Mouse (Mus musculus): ENCODE results near the gene E2f2. TPM values are rescaled to one million over a fixed set of nuclear protein-coding genes. Genes with fewer than 3 reads are reported as not detected.

The E2f2 gene
- total and polyA plus RNA-seq, 2 experiments from 2014 or later = 0.46 to 2.0 TPM

GRCm38 (mm10) chr4:136240955-136241354 lies 68.8 kb downstream of the E2f2 start:
- Histone ChIP-seq H3K27ac (ENCODE audit: low read depth, low read length) (no peak overlapping the region), H3K4me2 (ENCODE audit: low read depth, low read length, poor library complexity, severe bottlenecking) (no peak overlapping the region), H3K9ac (replicated peaks; ENCODE audit: low read length, poor library complexity, severe bottlenecking) (no peak overlapping the region), H3K9me3 (ENCODE audit: low read length) (no peaks in the 10 kb centered on the region), H3K4me1 (ENCODE audit: insufficient read depth, low read length) (no peaks in the 10 kb centered on the region), H3K36me3 (ENCODE audit: insufficient read depth, low read length) (no peaks in the 10 kb centered on the region; the same call in 1 of the 2 replicates), H3K27me3 (ENCODE audit: insufficient read depth, low read length) (peaks cover 11% of the 10 kb centered on the region), H3K4me3 (ENCODE audit: low read depth, low read length) (no peak overlapping the region)
- ATAC-seq (ENCODE audit: low FRiP score) (no peak), DNase-seq (ENCODE audit: low spot score) (no peak)
- no peak for TF ChIP-seq CTCF (IDR thresholded peaks at IDR 0.05)
- 34% methylated on average over 8 of the region's 8 CpGs for WGBS

- Histone ChIP-seq H3K4me2 (ENCODE audit: low read depth, low read length, poor library complexity, severe bottlenecking) (no peak overlapping the region), H3K4me1 (ENCODE audit: insufficient read depth, low read length) (0 out of 2 replicates have a peak, but pooled peaks cover under 1% of the 10 kb centered on the region), H3K4me3 (ENCODE audit: low read depth, low read length) (no peak overlapping the region), H3K9ac (replicated peaks; ENCODE audit: low read length, poor library complexity, severe bottlenecking) (no peak overlapping the region), H3K9me3 (ENCODE audit: low read length) (no peaks in the 10 kb centered on the region), H3K27me3 (ENCODE audit: insufficient read depth, low read length) (peaks cover 19% of the 10 kb centered on the region), H3K27ac (ENCODE audit: low read depth, low read length) (no peak overlapping the region), H3K36me3 (ENCODE audit: insufficient read depth, low read length) (no peaks in the 10 kb centered on the region; the same call in 1 of the 2 replicates)
- 50% methylated on average over 8 of the region's 8 CpGs for WGBS
- no peak for ATAC-seq (ENCODE audit: low FRiP score)
- peak; percentile 65 for TF ChIP-seq CTCF (IDR thresholded peaks at IDR 0.05)
- DNase-seq (ENCODE audit: low spot score) = no peak
Measured at GRCm38 (mm10) chr4:136242065-136242703, 70.0 kb downstream of the E2f2 start.

- Histone ChIP-seq H3K27me3 (ENCODE audit: insufficient read depth, low read length) (peaks cover 24% of the 10 kb centered on the region), H3K4me2 (ENCODE audit: low read depth, low read length, poor library complexity, severe bottlenecking) (no peak overlapping the region), H3K36me3 (ENCODE audit: insufficient read depth, low read length) (no peaks in the 10 kb centered on the region; the same call in 1 of the 2 replicates), H3K9me3 (ENCODE audit: low read length) (no peaks in the 10 kb centered on the region), H3K9ac (replicated peaks; ENCODE audit: low read length, poor library complexity, severe bottlenecking) (no peak overlapping the region), H3K4me1 (ENCODE audit: insufficient read depth, low read length) (peaks cover 6% of the 10 kb centered on the region; the same call in 1 of the 2 replicates), H3K27ac (ENCODE audit: low read depth, low read length) (no peak overlapping the region), H3K4me3 (ENCODE audit: low read depth, low read length) (no peak overlapping the region)
- DNase-seq (ENCODE audit: low spot score) (no peak), ATAC-seq (ENCODE audit: low FRiP score) (no peak)
- whole genome bisulfite sequencing = 83% methylated on average over 7 of the region's 7 CpGs
- no peak for TF ChIP-seq CTCF (IDR thresholded peaks at IDR 0.05)
Measured at GRCm38 (mm10) chr4:136242728-136243127, 70.5 kb downstream of the E2f2 start.

- Histone ChIP-seq H3K4me1 (ENCODE audit: insufficient read depth, low read length) (peaks cover 10% of the 10 kb centered on the region; the same call in 1 of the 2 replicates), H3K9me3 (ENCODE audit: low read length) (no peaks in the 10 kb centered on the region), H3K27me3 (ENCODE audit: insufficient read depth, low read length) (peaks cover 29% of the 10 kb centered on the region), H3K9ac (replicated peaks; ENCODE audit: low read length, poor library complexity, severe bottlenecking) (no peak overlapping the region), H3K36me3 (ENCODE audit: insufficient read depth, low read length) (no peaks in the 10 kb centered on the region), H3K27ac (ENCODE audit: low read depth, low read length) (no peak overlapping the region), H3K4me3 (ENCODE audit: low read depth, low read length) (no peak overlapping the region), H3K4me2 (ENCODE audit: low read depth, low read length, poor library complexity, severe bottlenecking) (no peak overlapping the region)
- ATAC-seq (ENCODE audit: low FRiP score) (no peak), DNase-seq (ENCODE audit: low spot score) (no peak)
- 68% methylated on average over 7 of the region's 7 CpGs for WGBS
- TF ChIP-seq CTCF (IDR thresholded peaks at IDR 0.05) = no peak
Measured at GRCm38 (mm10) chr4:136244208-136244607, 72.0 kb downstream of the E2f2 start.

Other genes starting within 250 kb of the E2f2 start
- 26.9 and 33.0 TPM in 2 replicates for gene Hmgcl, start 225.9 kb upstream of the E2f2 start, total RNA-seq (2014; rRNA removed)
- gene Hmgcl, start 225.9 kb upstream of the E2f2 start, polyA plus RNA-seq (2015; fragmentation: Nextera tagmentation; extraction: Ambion mirVana) = 54.1 and 58.9 TPM in 2 replicates
- gene Gale, start 208.7 kb upstream of the E2f2 start, total RNA-seq (2014; rRNA removed) = 33.5 and 47.5 TPM in 2 replicates
- 36.7 and 41.6 TPM in 2 replicates for gene Gale, start 208.7 kb upstream of the E2f2 start, polyA plus RNA-seq (2015; fragmentation: Nextera tagmentation; extraction: Ambion mirVana)
- 157 and 182 TPM in 2 replicates for gene Lypla2, start 199.8 kb upstream of the E2f2 start, total RNA-seq (2014; rRNA removed)
- gene Lypla2, start 199.8 kb upstream of the E2f2 start, polyA plus RNA-seq (2015; fragmentation: Nextera tagmentation; extraction: Ambion mirVana) = 212 and 227 TPM in 2 replicates
- 61.6 and 67.9 TPM in 2 replicates for gene Pithd1, start 185.1 kb upstream of the E2f2 start, total RNA-seq (2014; rRNA removed)
- gene Pithd1, start 185.1 kb upstream of the E2f2 start, polyA plus RNA-seq (2015; fragmentation: Nextera tagmentation; extraction: Ambion mirVana) = 90.5 and 101 TPM in 2 replicates
- gene Eloa, start 150.6 kb upstream of the E2f2 start, total RNA-seq (2014; rRNA removed) = 23.3 and 27.7 TPM in 2 replicates
- 19.0 and 19.3 TPM in 2 replicates for gene Eloa, start 150.6 kb upstream of the E2f2 start, polyA plus RNA-seq (2015; fragmentation: Nextera tagmentation; extraction: Ambion mirVana)
- gene Rpl11, start 119.0 kb upstream of the E2f2 start, total RNA-seq (2014; rRNA removed) = 601 and 1,077 TPM in 2 replicates
- gene Rpl11, start 119.0 kb upstream of the E2f2 start, polyA plus RNA-seq (2015; fragmentation: Nextera tagmentation; extraction: Ambion mirVana) = 273 and 275 TPM in 2 replicates
- 121 and 208 TPM in 2 replicates for gene Id3, start 28.9 kb upstream of the E2f2 start, total RNA-seq (2014; rRNA removed)
- 148 and 156 TPM in 2 replicates for gene Id3, start 28.9 kb upstream of the E2f2 start, polyA plus RNA-seq (2015; fragmentation: Nextera tagmentation; extraction: Ambion mirVana)
- gene Asap3, start 34.0 kb downstream of the E2f2 start, total RNA-seq (2014; rRNA removed) = 5.9 and 7.6 TPM in 2 replicates
- gene Asap3, start 34.0 kb downstream of the E2f2 start, polyA plus RNA-seq (2015; fragmentation: Nextera tagmentation; extraction: Ambion mirVana) = 3.7 and 4.1 TPM in 2 replicates
- 0.66 and 1.1 TPM in 2 replicates for gene Tcea3, start 75.3 kb downstream of the E2f2 start, total RNA-seq (2014; rRNA removed)
- gene Tcea3, start 75.3 kb downstream of the E2f2 start, polyA plus RNA-seq (2015; fragmentation: Nextera tagmentation; extraction: Ambion mirVana) = 2.7 and 3.1 TPM in 2 replicates
- 53.8 and 66.9 TPM in 2 replicates for gene Zfp46, start 112.3 kb downstream of the E2f2 start, total RNA-seq (2014; rRNA removed)
- 27.2 and 27.7 TPM in 2 replicates for gene Zfp46, start 112.3 kb downstream of the E2f2 start, polyA plus RNA-seq (2015; fragmentation: Nextera tagmentation; extraction: Ambion mirVana)
- gene Hnrnpr, start 138.5 kb downstream of the E2f2 start, total RNA-seq (2014; rRNA removed) = 98.0 and 113 TPM in 2 replicates
- 157 and 162 TPM in 2 replicates for gene Hnrnpr, start 138.5 kb downstream of the E2f2 start, polyA plus RNA-seq (2015; fragmentation: Nextera tagmentation; extraction: Ambion mirVana)